Mouse (Mus musculus) cerebellum, postnatal 14 days (tissue): ENCODE results near the gene Zfp109.
"Not testable (repeated sequence)": the region's sequence is repeated elsewhere in the genome, so short reads cannot be mapped to it uniquely, and the experiment has no call there.

ENCODE experiments used
- DNase-seq, 2 experiments: peaks; one replicate each; pipeline ENCODE4 v3.0.0; 2021; ENCODE audit warnings: mixed read lengths in 2 of 2

Gene Zfp109

GRCm38 (mm10) chr7:24237040-24237791 lies at the start of gene Zfp109:
Gene Zfp109, minus strand, starts transcription at chr7:24237560.
- peak; percentile 55 to 74 for DNase-seq

GRCm38 (mm10) chr7:24286916-24287315 lies 49.6 kb upstream of the Zfp109 start:
- no peak for DNase-seq

- DNase-seq: no peak
Measured at GRCm38 (mm10) chr7:24286090-24286489, 48.7 kb upstream of the Zfp109 start.

- DNase-seq: no peak
Measured at GRCm38 (mm10) chr7:24280858-24281145, 43.4 kb upstream of the Zfp109 start.

- no peak for DNase-seq
Measured at GRCm38 (mm10) chr7:24280031-24280857, 42.9 kb upstream of the Zfp109 start.

- DNase-seq: not testable (repeated sequence)
Measured at GRCm38 (mm10) chr7:24278771-24279170, 41.4 kb upstream of the Zfp109 start.

GRCm38 (mm10) chr7:24274456-24274855 lies 37.1 kb upstream of the Zfp109 start:
- DNase-seq: no peak

GRCm38 (mm10) chr7:24271191-24271590 lies 33.8 kb upstream of the Zfp109 start:
- DNase-seq: no peak

GRCm38 (mm10) chr7:24270288-24270672 lies 32.9 kb upstream of the Zfp109 start, which contains the start of gene Zfp93:
Gene Zfp93, plus strand, starts transcription at chr7:24270420.
- DNase-seq: peak; percentile 84 to 87

GRCm38 (mm10) chr7:24269667-24270287 lies 32.4 kb upstream of the Zfp109 start:
- peak in 1 of 2 experiments; percentile 25 for DNase-seq

GRCm38 (mm10) chr7:24269256-24269655 lies 31.9 kb upstream of the Zfp109 start:
- DNase-seq: no peak

- no peak for DNase-seq
Measured at GRCm38 (mm10) chr7:24268176-24269155, 31.1 kb upstream of the Zfp109 start.

GRCm38 (mm10) chr7:24260000-24260312 lies 22.6 kb upstream of the Zfp109 start:
- no peak for DNase-seq

- no peak for DNase-seq
Measured at GRCm38 (mm10) chr7:24259306-24259999, 22.1 kb upstream of the Zfp109 start.

GRCm38 (mm10) chr7:24254633-24255474 lies 17.5 kb upstream of the Zfp109 start, which contains the start of gene Zfp108:
Gene Zfp108, plus strand, starts transcription at chr7:24254794.
- DNase-seq: peak; percentile 83 to 90

- DNase-seq: no peak
Measured at GRCm38 (mm10) chr7:24253779-24254615, 16.6 kb upstream of the Zfp109 start.

GRCm38 (mm10) chr7:24211343-24211742 lies 26.0 kb downstream of the Zfp109 start, which contains the start of gene Zfp111:
Gene Zfp111, minus strand, starts transcription at chr7:24211443.
- no peak for DNase-seq

GRCm38 (mm10) chr7:24210296-24210695 lies 27.1 kb downstream of the Zfp109 start:
- DNase-seq: no peak

- peak in 1 of 2 experiments; percentile 12 for DNase-seq
Measured at GRCm38 (mm10) chr7:24208282-24208886, 29.0 kb downstream of the Zfp109 start.
